Mouse (Mus musculus) forebrain, embryonic 15.5 days (tissue): Measurements from ENCODE around the gene Dnajc6. TPM values are rescaled to one million over a fixed set of nuclear protein-coding genes. Genes with fewer than 3 reads are reported as not detected.

Source experiments
- ATAC-seq: fragments of 200-750 bp; cut with Nextera tagmentation; replicated peaks from 2 replicates; pipeline ENCODE4 v1.8.0; 2017; ENCODE audit warnings: mild to moderate bottlenecking, moderate TSS enrichment, moderate library complexity
- H3K27ac ChIP-seq: fragments of 300-500 bp; sonication (generic); replicated peaks from 2 replicates; pipeline ENCODE4 v1.5.1; 2015; ENCODE audit warnings: mild to moderate bottlenecking, inconsistent platforms
- H3K27me3 ChIP-seq: fragments of 300-500 bp; sonication (generic); 2 replicates; pipeline ENCODE4 v1.6.1; 2015; ENCODE audit warnings: inconsistent platforms
- H3K36me3 ChIP-seq: fragments of 300-500 bp; sonication (generic); 2 replicates; pipeline ENCODE4 v1.6.1; 2015; ENCODE audit warnings: mild to moderate bottlenecking, inconsistent platforms
- H3K4me1 ChIP-seq: fragments of 300-500 bp; sonication (generic); 2 replicates; pipeline ENCODE4 v1.6.1; 2015; ENCODE audit warnings: inconsistent platforms
- H3K4me2 ChIP-seq: fragments of 300-500 bp; sonication (generic); replicated peaks from 2 replicates; pipeline ENCODE4 v1.6.1; 2015; ENCODE audit warnings: mild to moderate bottlenecking, inconsistent platforms
- H3K4me3 ChIP-seq: fragments of 300-500 bp; sonication (generic); 2 replicates; pipeline ENCODE4 v1.5.1; 2015; ENCODE audit warnings: mild to moderate bottlenecking, inconsistent platforms
- H3K9ac ChIP-seq: fragments of 300-500 bp; sonication (generic); replicated peaks from 2 replicates; pipeline ENCODE4 v1.6.1; 2015; ENCODE audit warnings: mild to moderate bottlenecking, inconsistent platforms
- H3K9me3 ChIP-seq: fragments of 300-500 bp; sonication (generic); 2 replicates; pipeline ENCODE4 v1.6.1; 2016; ENCODE audit warnings: inconsistent platforms
- WGBS: fragments of 180-500 bp; shearing (Covaris S2); methylation state at CpG from one replicate; pipeline ENCODE4 v1.1.7; 2015; ENCODE audit warnings: mixed read lengths; 5-methylcytosine and 5-hydroxymethylcytosine counted together
- polyA plus RNA-seq: library from polyadenylated mRNA; unstranded; fragments of >200 nt; fragmentation: Nextera tagmentation; extraction: Ambion mirVana; gene quantifications from 2 replicates; pipeline ENCODE4 v1.2.1, GENCODE M21; 2015

Gene Dnajc6
- polyA plus RNA-seq, 1 experiment from 2014 or later = 26.2 TPM

- H3K9ac ChIP-seq = no peak overlapping the region
- no peaks in the 10 kb centered on the region for H3K9me3 ChIP-seq
- WGBS = 88% methylated on average over 4 of the region's 4 CpGs
- H3K27ac ChIP-seq = no peak overlapping the region
- H3K4me1 ChIP-seq = no peaks in the 10 kb centered on the region
- no peak for ATAC-seq
- no peak overlapping the region for H3K4me2 ChIP-seq
- no peaks in the 10 kb centered on the region for H3K27me3 ChIP-seq
- H3K4me3 ChIP-seq = no peak overlapping the region
- no peaks in the 10 kb centered on the region for H3K36me3 ChIP-seq
Observed at GRCm38 (mm10) chr4:101675726-101676125, 179.3 kb downstream of the Dnajc6 start.

GRCm38 (mm10) chr4:101682620-101683019, 186.2 kb downstream of the Dnajc6 start:
- Histone ChIP-seq H3K9ac (no peak overlapping the region), H3K27ac (no peak overlapping the region), H3K27me3 (no peaks in the 10 kb centered on the region), H3K4me3 (no peak overlapping the region), H3K4me2 (no peak overlapping the region), H3K4me1 (no peaks in the 10 kb centered on the region), H3K9me3 (no peaks in the 10 kb centered on the region), H3K36me3 (no peaks in the 10 kb centered on the region)
- ATAC-seq = no peak
- 90% methylated on average over 4 of the region's 4 CpGs for WGBS

- H3K9me3 ChIP-seq = no peaks in the 10 kb centered on the region
- 75% methylated on average over 3 of the region's 3 CpGs for WGBS
- H3K36me3 ChIP-seq = no peaks in the 10 kb centered on the region
- H3K9ac ChIP-seq = no peak overlapping the region
- no peak overlapping the region for H3K4me2 ChIP-seq
- H3K27me3 ChIP-seq = no peaks in the 10 kb centered on the region
- H3K4me3 ChIP-seq = no peak overlapping the region
- no peak for ATAC-seq
- no peak overlapping the region for H3K27ac ChIP-seq
- H3K4me1 ChIP-seq = no peaks in the 10 kb centered on the region
Observed at GRCm38 (mm10) chr4:101683086-101683485, 186.6 kb downstream of the Dnajc6 start.

- H3K36me3 ChIP-seq = no peaks in the 10 kb centered on the region
- no peak for ATAC-seq
- no peak overlapping the region for H3K4me3 ChIP-seq
- H3K27me3 ChIP-seq = no peaks in the 10 kb centered on the region
- no peaks in the 10 kb centered on the region for H3K9me3 ChIP-seq
- 90% methylated on average over 3 of the region's 3 CpGs for WGBS
- no peak overlapping the region for H3K27ac ChIP-seq
- H3K4me1 ChIP-seq = no peaks in the 10 kb centered on the region
- H3K9ac ChIP-seq = no peak overlapping the region
- no peak overlapping the region for H3K4me2 ChIP-seq
Observed at GRCm38 (mm10) chr4:101684821-101685220, 188.4 kb downstream of the Dnajc6 start.

- no peaks in the 10 kb centered on the region for H3K9me3 ChIP-seq
- no peak overlapping the region for H3K27ac ChIP-seq
- H3K36me3 ChIP-seq = no peaks in the 10 kb centered on the region
- 83% methylated on average over 13 of the region's 13 CpGs for WGBS
- no peak overlapping the region for H3K4me3 ChIP-seq
- no peak overlapping the region for H3K9ac ChIP-seq
- H3K4me2 ChIP-seq = no peak overlapping the region
- H3K4me1 ChIP-seq = no peaks in the 10 kb centered on the region
- no peak for ATAC-seq
- H3K27me3 ChIP-seq = no peaks in the 10 kb centered on the region
Observed at GRCm38 (mm10) chr4:101686227-101686810, 189.9 kb downstream of the Dnajc6 start.

- H3K36me3 ChIP-seq = no peaks in the 10 kb centered on the region
- WGBS = 94% methylated on average over 4 of the region's 4 CpGs
- ATAC-seq = no peak
Observed at GRCm38 (mm10) chr4:101689241-101689640, 192.8 kb downstream of the Dnajc6 start.

GRCm38 (mm10) chr4:101689645-101690044, 193.2 kb downstream of the Dnajc6 start:
- Histone ChIP-seq H3K9ac (no peak overlapping the region), H3K9me3 (no peaks in the 10 kb centered on the region), H3K27me3 (no peaks in the 10 kb centered on the region), H3K4me2 (no peak overlapping the region), H3K27ac (no peak overlapping the region), H3K4me3 (no peak overlapping the region), H3K36me3 (no peaks in the 10 kb centered on the region), H3K4me1 (no peaks in the 10 kb centered on the region)
- ATAC-seq = no peak
- 87% methylated on average over 5 of the region's 5 CpGs for WGBS

More at GRCm38 (mm10) chr4:101689241-101689640, 192.8 kb downstream of the Dnajc6 start:
- Histone ChIP-seq H3K4me3 (no peak overlapping the region), H3K9ac (no peak overlapping the region), H3K4me2 (no peak overlapping the region), H3K27ac (no peak overlapping the region), H3K9me3 (no peaks in the 10 kb centered on the region), H3K4me1 (no peaks in the 10 kb centered on the region), H3K27me3 (no peaks in the 10 kb centered on the region)

Other genes with a start within 250 kb of the Dnajc6 start
- 46.5 and 51.3 TPM in 2 replicates for gene Jak1, start 231.4 kb upstream of the Dnajc6 start, polyA plus RNA-seq
- 9.0 and 10.9 TPM in 2 replicates for gene Ak4, start 77.4 kb upstream of the Dnajc6 start, polyA plus RNA-seq
- gene Leprot, start 151.1 kb downstream of the Dnajc6 start, polyA plus RNA-seq = 88.7 and 91.6 TPM in 2 replicates
- gene Lepr, start 220.8 kb downstream of the Dnajc6 start, polyA plus RNA-seq = 2.2 and 2.7 TPM in 2 replicates